Mouse (Mus musculus): Measurements from ENCODE around the gene Prdm10.

The Prdm10 gene

DNA sequence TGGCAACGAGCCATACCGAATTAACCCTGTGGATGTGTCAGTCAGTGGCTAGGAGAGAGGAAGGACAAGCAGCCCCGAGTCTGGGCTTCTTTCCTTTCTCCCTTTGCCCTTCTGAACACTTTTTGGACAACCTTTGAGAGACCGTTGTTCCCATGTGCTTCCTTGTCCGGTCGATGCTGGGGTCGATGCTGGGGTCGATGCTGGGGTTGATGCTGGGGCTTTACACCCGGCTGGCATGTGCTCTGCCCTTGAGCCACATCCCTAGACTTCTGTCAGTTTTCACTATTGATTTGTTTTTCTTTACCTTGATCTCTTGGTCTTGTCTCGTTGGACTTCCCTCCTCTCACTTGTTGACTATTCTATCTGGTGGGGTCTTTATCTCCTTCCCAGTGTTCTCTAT, 73.2 kb downstream of the Prdm10 start:
- DNase-seq (ENCODE audit: extremely low read depth, low read depth): no peak

GRCm38 (mm10) chr9:31354051-31354450, 73.7 kb downstream of the Prdm10 start:
- no peak for DNase-seq (ENCODE audit: extremely low read depth, low read depth)

DNA sequence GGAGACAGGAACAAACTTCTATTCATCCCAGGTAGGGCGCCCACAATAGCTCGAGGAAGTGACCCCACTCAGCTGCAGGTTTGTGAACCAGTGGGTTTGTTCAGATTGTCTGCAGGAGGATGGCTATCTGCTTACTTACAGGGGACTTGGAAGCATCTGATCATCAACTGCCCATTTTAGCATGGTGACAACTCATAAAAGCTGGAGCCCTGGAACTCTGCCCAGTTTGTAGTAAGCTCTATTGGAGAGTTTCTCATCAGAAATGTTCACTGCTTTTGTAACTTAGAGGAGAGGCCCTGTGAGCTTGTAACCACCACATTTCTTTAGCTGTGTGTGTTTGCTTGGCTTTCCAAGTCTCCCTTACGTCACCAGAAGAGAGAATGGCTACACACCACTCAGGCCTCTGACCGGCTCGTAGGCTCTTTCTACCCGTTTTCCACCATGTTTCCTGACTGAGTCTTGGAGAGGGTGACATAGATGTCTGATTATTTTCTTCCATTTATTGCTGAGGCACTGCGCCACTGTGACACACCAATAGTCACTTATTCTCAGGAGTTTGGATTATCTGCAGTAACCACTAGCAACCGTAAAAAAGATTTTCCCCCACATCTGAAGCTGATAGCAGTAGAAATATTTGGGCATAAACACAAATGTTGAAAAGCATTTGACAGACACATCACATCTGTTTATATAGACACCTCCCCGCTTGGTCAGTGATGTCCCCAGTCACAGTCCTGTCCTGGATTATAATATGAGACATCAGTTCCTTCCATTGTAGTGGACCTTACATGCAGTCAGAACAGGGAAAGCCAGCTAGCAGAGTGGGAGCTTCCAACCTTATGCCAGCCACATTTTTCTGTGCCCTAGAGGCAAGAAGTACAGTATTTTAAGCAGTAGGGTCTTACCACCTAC, 83.6 kb downstream of the Prdm10 start:
- DNase-seq (ENCODE audit: extremely low read depth, low read depth): no peak

GRCm38 (mm10) chr9:31365086-31365485, 84.7 kb downstream of the Prdm10 start:
- no peak for DNase-seq (ENCODE audit: extremely low read depth, low read depth)

- no peak for DNase-seq (ENCODE audit: extremely low read depth, low read depth)
These were observed 91.4 kb downstream of the Prdm10 start for GRCm38 (mm10) chr9:31371740-31372139.

DNA sequence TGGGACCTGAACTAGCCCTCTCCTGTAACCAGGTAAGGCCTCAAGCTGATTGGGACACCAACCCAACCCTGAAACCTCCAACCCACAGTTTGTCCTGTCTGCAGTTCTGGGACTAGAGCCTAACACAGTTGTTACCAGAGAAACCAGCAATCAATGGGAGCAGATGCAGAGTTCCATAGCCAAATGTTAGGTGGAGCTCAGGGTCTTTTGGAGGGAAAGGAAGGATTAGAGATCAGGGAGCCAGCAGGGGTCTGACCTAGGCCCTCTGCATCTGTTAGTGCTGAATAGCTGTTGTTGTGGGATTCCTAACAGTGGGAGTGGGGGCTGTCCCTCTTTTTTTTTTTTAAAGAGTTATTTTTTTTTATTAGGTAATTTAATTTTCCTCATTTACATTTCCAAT, 96.3 kb downstream of the Prdm10 start:
- no peak for DNase-seq (ENCODE audit: extremely low read depth, low read depth)

DNA sequence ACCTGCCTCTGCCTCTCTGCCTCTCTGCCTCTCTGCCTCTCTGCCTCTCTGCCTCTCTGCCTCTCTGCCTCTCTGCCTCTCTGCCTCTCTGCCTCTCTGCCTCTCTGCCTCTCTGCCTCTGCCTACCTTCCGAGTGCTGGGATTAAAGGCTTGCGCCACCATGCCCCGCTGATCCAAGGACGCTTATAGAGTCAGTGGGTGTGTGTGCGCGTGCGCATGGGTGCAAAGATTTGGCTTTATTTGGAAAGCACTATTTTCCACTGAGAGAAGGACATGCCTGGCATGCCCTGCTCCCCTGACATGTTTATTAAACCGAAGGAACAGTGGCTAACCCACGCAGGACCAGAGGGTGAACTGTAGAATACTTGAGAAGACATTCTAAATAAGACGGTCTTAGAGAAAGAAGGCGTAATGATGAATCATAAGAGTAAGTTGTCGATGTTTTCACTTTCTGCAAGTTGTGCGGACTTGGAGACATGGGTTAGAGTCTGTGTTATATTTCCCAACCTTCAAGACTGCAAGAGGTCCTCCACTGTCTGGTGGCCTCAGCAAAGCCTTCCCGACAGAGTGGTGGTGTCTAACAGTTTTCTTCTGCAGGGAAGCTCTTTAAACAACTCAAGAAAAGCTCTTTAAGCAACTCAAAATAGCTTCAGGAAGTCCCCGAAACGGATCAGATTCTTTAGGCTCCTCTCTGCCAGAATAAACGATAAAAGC, 104.6 kb downstream of the Prdm10 start:
- no peak for DNase-seq (ENCODE audit: extremely low read depth, low read depth)

GRCm38 (mm10) chr9:31385500-31385869, 105.1 kb downstream of the Prdm10 start:
- no peak for DNase-seq (ENCODE audit: extremely low read depth, low read depth)

DNA sequence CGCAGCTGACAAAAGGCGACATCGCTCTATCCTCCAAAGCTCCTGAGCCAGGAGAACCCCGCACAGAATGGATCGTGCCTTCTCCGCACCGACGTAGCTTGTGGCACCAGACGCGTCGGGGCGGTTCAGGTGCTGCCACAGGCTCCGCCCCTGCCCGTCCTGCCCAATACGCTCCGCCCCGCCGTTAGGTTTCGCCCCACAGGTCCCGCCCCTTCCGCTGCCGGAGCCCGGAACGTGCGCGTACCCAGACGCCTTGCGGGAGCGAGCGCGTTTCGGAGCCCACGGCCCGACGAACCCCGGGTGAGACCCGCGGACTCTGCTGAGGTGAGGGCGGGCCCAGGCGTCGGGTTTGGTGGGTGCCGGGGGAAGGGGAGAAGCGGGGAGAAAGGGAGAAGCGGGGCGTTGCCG, 105.6 kb downstream of the Prdm10 start, which contains the start of gene Nfrkb:
Gene Nfrkb, plus strand, starts transcription at position 246 of the 408 bp plus-strand sequence.
- DNase-seq (ENCODE audit: extremely low read depth, low read depth): peak; percentile 72

DNA sequence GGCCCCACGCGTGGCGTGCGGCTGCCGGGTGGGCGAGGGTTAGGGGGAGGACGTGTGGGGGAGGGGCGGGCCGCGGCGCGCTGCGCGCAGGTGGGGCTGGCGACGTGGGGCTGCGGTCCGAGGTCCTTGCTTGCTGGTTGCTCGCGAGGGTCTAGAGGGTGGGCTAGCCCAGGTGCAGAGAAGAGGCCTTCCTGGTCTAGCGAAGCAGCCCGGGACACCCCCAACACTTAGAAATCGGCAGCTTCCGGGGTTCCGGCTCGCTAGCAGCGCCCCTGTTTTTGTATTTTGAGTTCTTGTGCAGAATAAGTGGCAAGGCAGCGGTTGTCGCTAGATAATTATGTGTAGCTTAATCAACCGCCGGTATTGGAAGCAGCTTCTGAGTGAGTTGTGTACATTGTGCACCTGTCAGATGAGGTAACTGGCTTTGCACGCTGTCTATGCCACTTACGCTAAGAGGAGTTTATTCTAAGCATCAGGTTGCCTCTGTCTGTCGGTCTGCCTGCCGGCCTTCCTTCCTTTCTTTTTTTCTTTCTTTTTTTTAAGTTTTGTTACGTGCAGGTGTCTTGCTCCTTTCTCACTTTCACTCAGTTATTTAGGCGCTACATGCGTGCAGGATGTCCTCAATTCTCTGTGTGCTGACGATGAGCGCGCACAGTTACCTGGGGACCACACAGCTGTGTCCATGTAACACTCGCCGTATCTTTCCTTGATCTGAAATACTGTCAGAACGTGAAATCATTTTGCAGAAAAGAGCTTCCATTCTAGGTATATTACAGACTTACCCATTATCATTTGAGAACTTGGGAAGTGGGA, 106.2 kb downstream of the Prdm10 start:
- peak; percentile 19 for DNase-seq (ENCODE audit: extremely low read depth, low read depth)

DNA sequence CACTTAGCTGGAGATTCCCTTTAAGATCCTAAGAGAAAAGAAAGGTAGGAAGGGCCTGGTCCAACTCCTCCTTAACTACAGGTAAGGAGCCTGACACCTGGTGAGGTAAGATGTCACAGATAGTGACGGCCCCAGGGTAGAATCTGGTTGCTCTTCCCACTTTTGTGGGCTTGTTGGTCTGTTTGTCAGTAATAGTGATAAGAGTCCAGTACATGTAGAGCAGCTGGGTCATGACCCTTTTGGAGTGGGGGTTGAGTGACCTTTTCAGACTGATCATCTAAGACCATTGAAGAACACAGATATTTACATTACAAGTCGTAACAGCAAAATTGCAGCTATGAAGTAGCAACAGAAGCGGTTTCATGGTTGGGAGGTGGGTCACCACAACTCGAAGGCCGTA, 106.9 kb downstream of the Prdm10 start:
- DNase-seq (ENCODE audit: extremely low read depth, low read depth): no peak

- DNase-seq (ENCODE audit: extremely low read depth, low read depth): peak; percentile 29
These were observed 120.1 kb downstream of the Prdm10 start for GRCm38 (mm10) chr9:31400441-31400840.

- no peak for DNase-seq (ENCODE audit: extremely low read depth, low read depth)
These were observed 124.0 kb downstream of the Prdm10 start for GRCm38 (mm10) chr9:31404311-31404710.

DNA sequence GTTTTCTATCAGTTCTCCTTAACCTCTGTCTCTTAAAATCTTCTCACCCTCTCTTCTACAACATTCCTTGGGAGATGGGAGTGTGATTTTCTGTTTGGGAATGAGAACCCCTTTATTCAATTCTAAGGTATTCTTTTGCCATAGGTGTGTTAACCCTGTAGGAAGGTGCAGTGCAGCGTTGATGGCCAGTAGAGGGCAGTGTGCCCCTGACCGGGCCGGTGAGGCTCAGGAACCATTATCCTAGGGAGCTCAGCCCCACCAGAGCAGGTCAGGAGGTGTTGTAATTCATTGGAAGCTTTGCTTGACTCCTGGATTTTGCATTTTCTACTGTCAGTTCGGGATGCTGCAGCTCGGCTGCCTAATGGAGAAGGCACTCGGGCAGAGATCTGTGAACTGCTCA, 124.9 kb downstream of the Prdm10 start:
- DNase-seq (ENCODE audit: extremely low read depth, low read depth): no peak

DNA sequence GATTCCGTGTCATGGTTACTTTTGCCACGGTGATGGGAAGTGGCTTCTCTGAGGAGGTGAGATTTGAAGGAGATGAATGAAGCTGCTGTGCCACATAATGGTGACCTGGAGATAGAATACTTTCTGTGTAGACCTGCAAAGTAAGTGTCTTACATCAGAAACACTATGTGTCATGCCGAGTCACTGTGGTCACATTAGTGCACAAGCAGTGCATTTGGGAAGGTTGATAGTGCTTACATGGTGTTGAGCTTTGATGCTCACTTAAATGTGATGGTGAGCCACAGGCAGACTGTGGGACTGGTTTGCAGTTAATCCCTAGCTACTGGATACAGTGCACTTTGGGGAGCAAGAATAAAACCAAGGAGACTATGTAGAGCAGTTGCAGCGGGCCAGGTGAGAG, 131.8 kb downstream of the Prdm10 start:
- peak; percentile 21 for DNase-seq (ENCODE audit: extremely low read depth, low read depth)

DNA sequence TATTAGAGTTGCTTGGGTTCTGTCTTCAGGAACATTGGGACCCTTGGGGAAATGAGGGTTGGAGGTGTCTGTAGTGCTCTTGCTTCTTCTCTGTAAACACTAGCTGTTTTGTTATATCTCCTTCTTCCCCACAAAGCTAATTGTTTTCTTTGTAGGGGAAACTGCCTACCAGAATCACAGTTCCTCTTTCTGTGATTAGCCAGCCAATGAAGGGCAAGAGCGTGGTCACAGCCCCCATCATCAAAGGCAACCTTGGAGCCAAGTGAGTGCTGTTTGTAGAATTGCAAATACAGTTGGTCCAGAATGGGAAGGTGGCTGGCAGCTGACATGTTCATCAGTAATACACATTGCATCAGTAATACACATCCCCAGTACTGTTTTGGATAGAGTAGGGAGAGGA, 138.5 kb downstream of the Prdm10 start:
- DNase-seq (ENCODE audit: extremely low read depth, low read depth): peak; percentile 50

GRCm38 (mm10) chr9:31422143-31422542, 141.8 kb downstream of the Prdm10 start:
- DNase-seq (ENCODE audit: extremely low read depth, low read depth): no peak

- DNase-seq (ENCODE audit: extremely low read depth, low read depth): no peak
These were observed 148.6 kb downstream of the Prdm10 start for GRCm38 (mm10) chr9:31428971-31429370.

GRCm38 (mm10) chr9:31430011-31430410, 149.7 kb downstream of the Prdm10 start:
- no peak for DNase-seq (ENCODE audit: extremely low read depth, low read depth)

Measured in MEL-GATA-1-ER (cell line).